Mouse (Mus musculus): ENCODE data around the gene Vmn1r202. TPM values are rescaled to one million over a fixed set of nuclear protein-coding genes. Genes with fewer than 3 reads are reported as not detected.

The Vmn1r202 gene
- not detected in 2 replicates for polyA plus RNA-seq (2012; rRNA removed)

DNA sequence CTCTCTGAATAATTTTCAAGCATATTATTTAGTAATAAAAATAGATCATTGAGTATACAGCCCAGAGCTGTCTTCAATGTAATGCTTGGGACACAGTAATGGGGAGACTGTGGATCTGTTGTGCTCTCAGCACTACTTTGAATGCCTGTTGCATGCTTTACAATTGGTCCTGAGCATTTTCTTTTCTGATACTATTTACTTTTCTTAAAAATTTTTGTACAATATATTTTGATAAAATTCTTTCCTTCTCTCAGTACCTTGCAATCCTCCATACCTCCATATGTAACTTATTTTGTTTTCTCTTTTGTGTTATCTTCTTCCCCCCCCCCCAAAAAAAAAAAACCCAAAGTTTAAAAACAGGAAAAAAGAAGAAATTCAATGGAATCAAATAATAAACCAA, at the start of gene Vmn1r202:
Vmn1r202 (minus strand) TSS at position 101 of the 400 bp plus-strand sequence.

DNA sequence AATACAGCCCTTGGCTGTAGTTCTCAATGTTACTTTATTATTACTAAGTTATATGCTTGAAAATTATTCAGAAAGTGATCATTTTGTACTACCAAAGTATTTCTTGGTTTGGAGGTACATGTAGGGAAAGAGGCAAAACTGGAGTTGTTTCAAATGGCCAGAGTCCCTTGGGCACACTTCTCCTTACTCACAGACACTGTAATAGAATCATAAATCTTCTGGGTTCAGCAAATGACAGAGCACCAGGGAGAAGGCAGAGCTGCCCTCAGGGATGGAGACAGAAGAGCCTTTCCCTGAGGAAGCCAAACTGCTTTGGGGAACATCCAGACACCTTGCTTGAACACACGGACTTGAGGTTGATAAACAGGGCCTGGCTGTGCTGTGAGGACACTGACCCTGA, 47.7 kb upstream of the Vmn1r202 start, which contains the start of gene Vmn1r204:
Vmn1r204 (plus strand) TSS at position 301 of the 400 bp plus-strand sequence.

DNA sequence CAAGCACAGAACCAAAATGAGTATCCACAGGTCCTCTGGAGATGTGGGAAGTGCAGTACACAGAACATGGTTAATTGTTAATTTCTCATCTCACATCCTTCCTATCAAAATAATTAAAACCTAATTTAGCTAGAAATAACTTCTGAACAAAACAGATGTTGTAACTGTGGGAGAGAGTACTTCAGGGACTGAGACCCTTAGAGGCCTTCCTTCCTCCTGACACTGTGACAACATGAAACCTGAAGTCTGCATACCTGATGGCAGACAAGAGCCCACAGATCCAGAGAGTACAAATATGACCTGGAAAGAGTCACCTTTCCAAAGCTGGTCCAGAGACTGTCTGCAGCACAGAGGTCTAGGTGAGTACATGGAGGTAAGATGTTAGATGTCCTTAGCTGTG, 12.6 kb upstream of the Vmn1r202 start, which contains the start of gene Vmn1r203:
Vmn1r203 (plus strand) TSS at position 301 of the 400 bp plus-strand sequence.

DNA sequence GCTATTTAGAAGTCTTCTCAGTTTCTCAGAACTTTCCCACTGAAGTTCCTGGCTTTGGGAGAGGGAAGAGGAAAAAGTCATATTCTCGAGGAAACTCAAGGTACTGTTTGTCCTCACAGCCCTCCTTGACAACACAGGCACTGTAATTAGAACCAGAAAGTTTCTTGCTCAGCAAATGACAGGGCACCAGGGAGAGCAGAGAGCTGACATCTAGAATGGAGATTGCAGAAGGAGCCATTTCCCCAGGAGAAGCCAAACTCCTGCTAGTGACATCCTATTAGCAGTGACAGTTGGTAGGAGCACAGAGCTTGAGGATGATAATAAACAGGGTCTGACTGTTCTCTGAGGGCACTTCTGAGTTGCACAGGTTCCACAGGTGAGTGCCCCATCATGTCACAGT, 33.6 kb downstream of the Vmn1r202 start, which contains the start of gene Vmn1r201:
Vmn1r201 (plus strand) TSS at position 301 of the 400 bp plus-strand sequence.

Other genes starting within 250 kb of the Vmn1r202 start
- not detected in 2 replicates for gene Vmn1r195, start 234.9 kb downstream of the Vmn1r202 start, polyA plus RNA-seq (2012; rRNA removed)
- gene Vmn1r196, start 215.5 kb downstream of the Vmn1r202 start, polyA plus RNA-seq (2012; rRNA removed), result not detected in 2 replicates
- gene Vmn1r197, start 180.8 kb downstream of the Vmn1r202 start, polyA plus RNA-seq (2012; rRNA removed), result not detected in 2 replicates
- gene Vmn1r198, start 155.0 kb downstream of the Vmn1r202 start, polyA plus RNA-seq (2012; rRNA removed), result not detected in 2 replicates
- gene Vmn1r199, start 125.6 kb downstream of the Vmn1r202 start, polyA plus RNA-seq (2012; rRNA removed), result not detected in 2 replicates
- not detected in 2 replicates for gene Vmn1r200, start 115.0 kb downstream of the Vmn1r202 start, polyA plus RNA-seq (2012; rRNA removed)
- gene Vmn1r201, start 33.5 kb downstream of the Vmn1r202 start, polyA plus RNA-seq (2012; rRNA removed), result not detected in 2 replicates
- not detected in 2 replicates for gene Vmn1r203, start 12.7 kb upstream of the Vmn1r202 start, polyA plus RNA-seq (2012; rRNA removed)
- gene Vmn1r204, start 47.8 kb upstream of the Vmn1r202 start, polyA plus RNA-seq (2012; rRNA removed), result not detected in 2 replicates
- gene Vmn1r205, start 87.6 kb upstream of the Vmn1r202 start, polyA plus RNA-seq (2012; rRNA removed), result not detected in 2 replicates
- not detected in 2 replicates for gene Vmn1r206, start 118.9 kb upstream of the Vmn1r202 start, polyA plus RNA-seq (2012; rRNA removed)
- not detected in 2 replicates for gene Vmn1r207-ps, start 224.2 kb upstream of the Vmn1r202 start, polyA plus RNA-seq (2012; rRNA removed)

Measured in central nervous system, embryonic 11.5 days (tissue).